Mouse (Mus musculus) hindbrain, embryonic 16.5 days (tissue): Measurements from ENCODE around the gene Pde4d. TPM values are rescaled to one million over a fixed set of nuclear protein-coding genes. Genes with fewer than 3 reads are reported as not detected.

Experiments used
- ATAC-seq: fragments of 200-750 bp; cut with Nextera tagmentation; 2 replicates; pipeline ENCODE4 v1.8.0; 2017; ENCODE audit warnings: moderate TSS enrichment, moderate library complexity
- H3K27ac ChIP-seq: fragments of 300-500 bp; sonication (generic); 2 replicates; pipeline ENCODE4 v1.5.1; 2014; ENCODE audit warnings: low read depth, mild to moderate bottlenecking, control low read depth, low read length, moderate library complexity
- H3K27me3 ChIP-seq: fragments of 300-500 bp; sonication (generic); replicated peaks from 2 replicates; pipeline ENCODE4 v1.6.1; 2014; ENCODE audit warnings: low read length; ENCODE audit not compliant: control insufficient read depth, insufficient read depth
- H3K36me3 ChIP-seq: fragments of 300-500 bp; sonication (generic); 2 replicates; pipeline ENCODE4 v1.6.1; 2014; ENCODE audit warnings: mild to moderate bottlenecking, low read length, moderate library complexity, mixed read lengths; ENCODE audit not compliant: control insufficient read depth, insufficient read depth
- H3K4me1 ChIP-seq: fragments of 300-500 bp; sonication (generic); 2 replicates; pipeline ENCODE4 v1.6.1; 2014; ENCODE audit warnings: low read depth, low read length; ENCODE audit not compliant: control insufficient read depth, insufficient read depth
- H3K4me2 ChIP-seq: fragments of 300-500 bp; sonication (generic); 2 replicates; pipeline ENCODE4 v1.6.1; 2014; ENCODE audit warnings: mild to moderate bottlenecking, low read length, control low read depth, moderate library complexity
- H3K4me3 ChIP-seq: fragments of 300-500 bp; sonication (generic); 2 replicates; pipeline ENCODE4 v1.5.1; 2014; ENCODE audit warnings: mild to moderate bottlenecking, low read length, control low read depth, moderate library complexity
- H3K9ac ChIP-seq: fragments of 300-500 bp; sonication (generic); 2 replicates; pipeline ENCODE4 v1.6.1; 2014; ENCODE audit warnings: low read depth, mild to moderate bottlenecking, control low read depth, low read length, moderate library complexity
- H3K9me3 ChIP-seq: fragments of 300-500 bp; sonication (generic); 2 replicates; pipeline ENCODE4 v1.6.1; 2014; ENCODE audit warnings: mild to moderate bottlenecking, low read length, moderate library complexity; ENCODE audit not compliant: control insufficient read depth
- WGBS: fragments of 180-500 bp; shearing (Covaris S2); extraction: QIAGEN DNeasy Blood & Tissue Kit; methylation state at CpG from one replicate; pipeline ENCODE4 v1.1.7; 2014; 5-methylcytosine and 5-hydroxymethylcytosine counted together
- polyA plus RNA-seq: library from polyadenylated mRNA; unstranded; fragments of >200 nt; fragmentation: Nextera tagmentation; extraction: Ambion mirVana; gene quantifications from 2 replicates; pipeline ENCODE4 v1.2.1, GENCODE M21; 2015

Gene Pde4d
- polyA plus RNA-seq, 1 experiment from 2014 or later: 18.5 TPM

DNA sequence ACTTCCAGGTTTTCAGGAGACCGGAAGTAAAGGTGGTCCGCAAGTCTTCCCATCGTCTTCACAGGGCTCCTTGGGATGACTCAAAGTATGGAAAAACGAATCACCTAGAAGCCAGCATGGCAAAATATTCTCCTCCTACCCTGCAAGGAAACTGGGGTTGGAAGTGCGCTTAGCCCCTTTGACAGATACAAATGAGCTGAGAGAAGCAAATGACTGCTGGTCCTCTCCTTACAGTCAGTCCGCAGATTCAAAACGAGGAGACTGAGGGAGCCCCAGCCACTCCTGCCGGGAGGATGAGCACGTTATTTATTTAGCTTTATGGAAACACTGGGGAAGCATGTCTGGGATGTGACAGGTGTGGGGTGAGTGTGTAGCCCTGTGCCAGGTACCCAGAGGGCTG, 1344.2 kb downstream of the Pde4d start:
- Histone ChIP-seq H3K4me1 (no peaks in the 10 kb centered on the region), H3K4me2 (no peak overlapping the region), H3K36me3 (no peaks in the 10 kb centered on the region), H3K27ac (no peak overlapping the region), H3K27me3 (no peaks in the 10 kb centered on the region), H3K9ac (no peak overlapping the region), H3K9me3 (no peaks in the 10 kb centered on the region), H3K4me3 (no peak overlapping the region)
- 76% methylated on average over 9 of the region's 9 CpGs for WGBS
- ATAC-seq: no peak

DNA sequence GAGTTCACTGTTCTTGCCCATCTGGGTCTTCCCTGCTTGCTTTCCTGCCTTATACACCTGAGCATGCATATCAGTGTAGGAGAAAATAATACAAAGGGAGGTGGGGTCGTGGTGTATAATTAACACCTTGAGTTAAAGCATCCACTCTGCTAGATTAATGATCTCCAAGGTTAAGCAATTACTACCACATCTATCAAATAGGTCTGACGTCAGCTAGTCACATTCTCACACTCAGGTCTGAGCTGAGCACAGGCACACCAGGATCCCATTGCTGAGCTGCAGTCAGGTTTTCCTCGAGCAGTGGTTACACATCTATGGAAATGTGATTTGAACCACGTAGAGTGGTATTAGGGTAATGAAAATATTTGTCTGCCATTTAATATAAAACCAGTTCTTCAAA, 1348.9 kb downstream of the Pde4d start:
- Histone ChIP-seq H3K27me3 (no peaks in the 10 kb centered on the region), H3K9me3 (no peaks in the 10 kb centered on the region), H3K27ac (no peak overlapping the region), H3K36me3 (no peaks in the 10 kb centered on the region), H3K9ac (no peak overlapping the region), H3K4me1 (no peaks in the 10 kb centered on the region), H3K4me3 (no peak overlapping the region), H3K4me2 (no peak overlapping the region)
- 0 out of 2 replicates have a peak, but pooled peaks have one; percentile 37 for ATAC-seq
- WGBS: 64% methylated on average over 4 of the region's 4 CpGs

DNA sequence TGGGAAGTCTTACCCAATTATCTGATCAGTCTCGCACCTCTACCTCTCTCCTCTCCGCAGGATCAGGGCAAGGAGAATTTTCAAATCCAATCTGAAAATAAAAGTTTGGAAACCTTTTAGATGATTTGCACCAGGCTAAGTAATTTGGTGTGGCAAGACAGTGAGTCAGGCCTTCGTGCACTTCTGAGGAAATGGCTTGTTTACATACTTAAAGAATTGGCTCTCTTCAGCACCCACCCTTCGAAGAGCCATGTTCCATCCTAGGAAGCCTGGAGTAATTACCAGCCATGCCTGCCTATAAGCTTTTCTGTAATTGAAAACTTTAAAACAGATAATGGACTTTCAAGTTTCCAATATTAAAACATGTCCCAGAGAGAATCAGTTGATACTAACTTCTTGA, 1352.5 kb downstream of the Pde4d start:
- H3K9me3 ChIP-seq: no peaks in the 10 kb centered on the region
- ATAC-seq: no peak
- no peaks in the 10 kb centered on the region for H3K4me1 ChIP-seq
- 60% methylated on average over 4 of the region's 4 CpGs for WGBS
- no peaks in the 10 kb centered on the region for H3K27me3 ChIP-seq
- H3K4me2 ChIP-seq: no peak overlapping the region
- no peak overlapping the region for H3K27ac ChIP-seq
- H3K9ac ChIP-seq: no peak overlapping the region
- H3K4me3 ChIP-seq: no peak overlapping the region
- H3K36me3 ChIP-seq: no peaks in the 10 kb centered on the region

DNA sequence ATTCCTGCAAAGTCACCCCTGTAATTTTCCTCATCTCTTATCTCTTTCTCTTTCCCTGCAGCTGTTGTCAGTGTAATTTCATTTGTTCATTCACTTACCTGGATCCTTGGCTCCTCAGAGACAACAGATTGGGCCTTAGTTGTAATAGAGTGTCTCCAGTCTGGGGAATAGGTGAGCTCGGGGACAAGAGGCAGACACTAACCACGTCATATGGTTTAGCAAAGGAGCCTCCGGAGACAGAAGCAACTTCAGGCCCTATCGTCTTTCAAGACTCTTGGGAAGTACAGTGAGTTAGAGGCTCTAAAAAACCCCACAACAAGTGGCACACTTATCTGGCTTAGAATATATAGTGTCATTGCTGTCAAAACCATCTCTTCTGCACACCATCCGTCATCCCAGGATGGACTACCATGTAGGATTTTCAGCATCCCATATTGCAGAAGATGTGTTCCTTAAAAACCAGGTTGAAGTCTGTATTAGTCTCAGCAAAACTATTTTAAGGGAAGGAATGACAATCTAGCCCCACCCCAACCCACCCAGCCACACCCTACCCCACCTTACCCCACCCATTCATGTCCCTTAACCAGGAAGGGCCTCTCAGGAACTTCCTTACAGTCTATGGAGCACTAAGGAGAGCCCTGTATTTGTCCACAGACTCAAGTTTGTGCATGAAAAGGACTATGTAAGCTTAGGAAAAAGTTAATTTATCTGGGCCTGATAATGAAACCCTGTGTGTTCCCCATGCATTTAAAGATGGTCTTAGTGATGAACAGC, 1356.6 kb downstream of the Pde4d start:
- Histone ChIP-seq H3K36me3 (no peaks in the 10 kb centered on the region), H3K4me2 (no peak overlapping the region), H3K27ac (no peak overlapping the region), H3K4me1 (no peaks in the 10 kb centered on the region), H3K4me3 (no peak overlapping the region), H3K9ac (no peak overlapping the region), H3K9me3 (no peaks in the 10 kb centered on the region), H3K27me3 (no peaks in the 10 kb centered on the region)
- no peak for ATAC-seq
- WGBS: 82% methylated on average over 5 of the region's 5 CpGs

DNA sequence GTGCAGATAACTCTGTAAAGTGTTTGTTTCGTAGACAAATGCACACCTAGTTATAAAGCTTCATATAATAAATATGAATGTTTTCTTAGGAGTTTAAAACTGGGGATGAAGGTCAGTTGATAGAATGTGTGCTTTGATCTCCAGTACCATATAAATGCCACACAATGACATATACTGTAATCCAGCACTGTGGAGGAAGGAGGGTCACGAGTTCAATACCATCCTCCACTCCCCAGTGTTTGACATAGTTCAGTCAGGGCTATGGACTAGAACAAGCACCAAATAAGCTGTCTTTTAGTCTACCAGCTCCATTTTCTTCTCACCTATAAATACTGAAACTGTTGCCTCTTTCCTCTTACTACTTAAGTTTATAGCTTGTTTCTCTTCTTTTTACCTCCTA, 1357.3 kb downstream of the Pde4d start:
- Histone ChIP-seq H3K9me3 (no peaks in the 10 kb centered on the region), H3K36me3 (no peaks in the 10 kb centered on the region), H3K4me2 (no peak overlapping the region), H3K4me1 (no peaks in the 10 kb centered on the region), H3K27ac (no peak overlapping the region), H3K9ac (no peak overlapping the region), H3K27me3 (no peaks in the 10 kb centered on the region), H3K4me3 (no peak overlapping the region)
- 82% methylated on average over 2 of the region's 2 CpGs for WGBS
- no peak for ATAC-seq

DNA sequence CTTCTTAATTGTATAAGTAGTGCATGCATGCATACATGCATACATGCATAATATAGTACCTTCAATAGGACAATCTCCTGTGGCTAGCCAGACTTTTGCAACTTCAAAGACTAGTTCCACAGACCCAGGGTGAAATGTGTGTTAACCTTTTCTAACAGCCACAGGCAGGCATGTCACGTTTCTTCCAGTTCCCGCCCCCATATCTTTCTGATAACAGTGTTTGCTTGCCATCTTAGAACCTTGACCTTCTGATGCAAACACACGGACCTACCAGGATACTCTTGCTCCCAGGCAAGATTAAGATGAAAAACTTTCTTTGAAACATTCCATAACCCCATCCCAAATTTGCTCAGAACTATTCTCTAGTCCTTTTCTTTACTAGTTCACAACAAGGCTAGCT, 1357.7 kb downstream of the Pde4d start:
- H3K9me3 ChIP-seq: no peaks in the 10 kb centered on the region
- WGBS: 65% methylated on average over 3 of the region's 3 CpGs
- H3K27ac ChIP-seq: no peak overlapping the region
- no peaks in the 10 kb centered on the region for H3K27me3 ChIP-seq
- no peak overlapping the region for H3K4me3 ChIP-seq
- no peak for ATAC-seq
- H3K36me3 ChIP-seq: no peaks in the 10 kb centered on the region
- no peak overlapping the region for H3K4me2 ChIP-seq
- no peaks in the 10 kb centered on the region for H3K4me1 ChIP-seq
- H3K9ac ChIP-seq: no peak overlapping the region

DNA sequence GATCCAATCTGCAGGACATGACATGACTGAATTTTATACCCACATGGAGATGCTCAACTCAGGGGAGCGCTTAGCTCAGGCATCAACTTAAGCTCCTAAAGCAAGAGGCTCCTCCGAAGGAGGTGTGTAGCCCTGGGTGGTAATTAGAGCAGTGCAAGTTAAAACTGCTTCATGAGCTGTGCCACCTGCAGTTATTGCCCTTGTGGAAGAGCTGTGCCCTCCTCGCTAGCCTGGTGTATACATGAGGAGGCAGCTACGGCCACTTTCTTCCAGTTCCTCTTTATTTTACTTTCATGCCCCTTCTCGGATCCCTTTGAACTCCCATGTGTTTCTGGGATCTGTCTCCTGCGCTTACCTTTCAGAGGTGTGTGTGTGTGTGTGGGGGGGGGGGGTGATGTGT, 1358.3 kb downstream of the Pde4d start:
- Histone ChIP-seq H3K4me2 (no peak overlapping the region), H3K9me3 (no peaks in the 10 kb centered on the region), H3K27me3 (no peaks in the 10 kb centered on the region), H3K27ac (no peak overlapping the region), H3K9ac (no peak overlapping the region), H3K4me1 (no peaks in the 10 kb centered on the region), H3K4me3 (no peak overlapping the region), H3K36me3 (no peaks in the 10 kb centered on the region)
- 75% methylated on average over 6 of the region's 6 CpGs for WGBS
- ATAC-seq: no peak

DNA sequence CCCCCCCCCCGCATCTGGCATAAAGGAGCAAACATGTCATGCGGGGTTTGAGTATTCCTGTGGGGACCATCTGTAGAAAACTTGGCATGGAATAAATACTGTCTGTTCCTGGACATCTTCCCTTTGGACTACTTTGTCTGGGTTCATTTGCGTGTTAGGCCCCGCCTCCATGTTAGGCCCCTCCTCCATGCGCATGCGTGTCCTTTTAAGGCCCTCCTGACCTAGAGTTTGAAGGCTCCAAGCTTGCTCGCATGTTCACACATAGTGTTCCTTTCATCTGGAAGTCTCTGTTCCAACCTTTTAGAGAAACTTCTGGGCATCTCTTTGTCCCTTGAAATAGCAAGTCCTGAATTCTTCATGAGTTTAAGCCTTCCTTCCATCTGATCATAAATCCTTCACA, 1359.2 kb downstream of the Pde4d start:
- Histone ChIP-seq H3K9me3 (no peaks in the 10 kb centered on the region), H3K4me2 (no peak overlapping the region), H3K27ac (no peak overlapping the region), H3K27me3 (no peaks in the 10 kb centered on the region), H3K36me3 (no peaks in the 10 kb centered on the region), H3K9ac (no peak overlapping the region), H3K4me1 (no peaks in the 10 kb centered on the region), H3K4me3 (no peak overlapping the region)
- no peak for ATAC-seq
- 79% methylated on average over 6 of the region's 7 CpGs for whole genome bisulfite sequencing

DNA sequence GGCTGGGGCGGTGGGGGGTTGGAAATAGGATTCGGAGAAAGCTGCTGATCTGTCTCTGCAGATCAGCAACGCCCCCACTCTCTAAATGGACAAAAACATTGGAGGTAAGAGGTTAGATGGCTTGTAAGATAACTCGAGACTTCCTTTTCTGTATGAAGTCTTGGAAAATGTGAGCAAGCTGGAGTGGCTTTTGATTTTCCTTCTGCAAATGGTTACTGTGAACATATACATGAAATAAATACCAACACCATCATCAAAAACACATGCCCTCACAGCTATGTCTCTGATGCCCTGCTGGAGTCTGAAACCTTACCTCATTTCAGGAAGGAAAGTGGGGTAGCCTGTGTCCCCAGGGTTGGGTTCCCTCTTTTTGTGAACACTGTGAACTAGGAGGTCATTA, 1359.9 kb downstream of the Pde4d start:
- Histone ChIP-seq H3K9me3 (no peaks in the 10 kb centered on the region), H3K9ac (no peak overlapping the region), H3K27ac (no peak overlapping the region), H3K36me3 (no peaks in the 10 kb centered on the region), H3K4me2 (no peak overlapping the region), H3K27me3 (no peaks in the 10 kb centered on the region), H3K4me3 (no peak overlapping the region), H3K4me1 (no peaks in the 10 kb centered on the region)
- 88% methylated on average over 4 of the region's 4 CpGs for WGBS
- ATAC-seq: no peak
